Mouse (Mus musculus) CH12.LX (cell line): ENCODE data around the gene Rbbp5. TPM values are rescaled to one million over a fixed set of nuclear protein-coding genes. Genes with fewer than 3 reads are reported as not detected.

Experiments used
- DNase-seq: peaks from one replicate; pipeline ENCODE4 v3.0.0-alpha.2; 2013; ENCODE audit errors: extremely low read depth
- H3K27ac ChIP-seq: 2 replicates; pipeline ENCODE4 v1.5.1; 2012; ENCODE audit warnings: low read depth, mild to moderate bottlenecking, control low read depth, moderate library complexity; ENCODE audit not compliant: insufficient read depth
- H3K27me3 ChIP-seq: replicated peaks from 2 replicates; pipeline ENCODE3; 2012; ENCODE audit warnings: inconsistent platforms
- H3K36me3 ChIP-seq, 2 experiments: replicated peaks in 1 of 2; 2 replicates each; pipeline versions ENCODE3 to v1.6.1; 2012; ENCODE audit warnings: inconsistent platforms in 1 of 2, low read length in 1 of 2, mild to moderate bottlenecking in 1 of 2, mixed read lengths in 1 of 2, moderate library complexity in 1 of 2; ENCODE audit not compliant: control insufficient read depth in 1 of 2, insufficient read depth in 1 of 2
- H3K4me1 ChIP-seq, 2 experiments: 2 replicates each; pipeline ENCODE4 v1.6.1; 2012; ENCODE audit warnings: inconsistent platforms in 1 of 2, moderate library complexity in 1 of 2; ENCODE audit not compliant: insufficient read depth in 2 of 2, control insufficient read depth in 1 of 2
- H3K4me2 ChIP-seq: 2 replicates; pipeline ENCODE4 v1.6.1; 2012; ENCODE audit warnings: low read depth, mild to moderate bottlenecking, control low read depth; ENCODE audit not compliant: poor library complexity, insufficient read depth, severe bottlenecking
- H3K4me3 ChIP-seq, 3 experiments: fragments of 150-350 bp in 1 of 3; sonication (generic) in 1 of 3; replicated peaks in 1 of 3; 2 replicates each; pipeline versions ENCODE3 to v1.5.1; 2011 to 2012; ENCODE audit warnings: low read depth in 2 of 3, low read length in 2 of 3, mild to moderate bottlenecking in 2 of 3, moderate library complexity in 2 of 3, control low read depth in 1 of 3, improper control_type of control experiment in 1 of 3, inconsistent platforms in 1 of 3, mixed read lengths in 1 of 3; ENCODE audit not compliant: poor library complexity in 1 of 3
- H3K79me2 ChIP-seq: replicated peaks from 2 replicates; pipeline ENCODE4 v1.6.1; 2012; ENCODE audit warnings: mild to moderate bottlenecking, moderate library complexity; ENCODE audit not compliant: control insufficient read depth, poor library complexity, insufficient read depth, severe bottlenecking; ENCODE audit errors: extremely low read depth
- H3K9ac ChIP-seq: 2 replicates; pipeline ENCODE4 v1.6.1; 2012; ENCODE audit warnings: low read depth, mild to moderate bottlenecking, control low read depth, moderate library complexity; ENCODE audit not compliant: insufficient read depth
- H3K9me3 ChIP-seq: replicated peaks from 2 replicates; pipeline ENCODE3; 2012; ENCODE audit warnings: low read length, inconsistent platforms, mixed read lengths
- CHD1 ChIP-seq: IDR thresholded peaks from 2 replicates; pipeline ENCODE4 v1.6.1; 2012; ENCODE audit warnings: low read depth, low read length, improper control_type of control experiment, inconsistent platforms
- CHD2 ChIP-seq: IDR thresholded peaks from 2 replicates; pipeline ENCODE4 v1.6.1; 2011; ENCODE audit warnings: low read length, improper control_type of control experiment
- CTCF ChIP-seq, 2 experiments: IDR thresholded peaks in 1 of 2; conservative IDR thresholded peaks in 1 of 2; 2 replicates each; pipeline ENCODE4 v1.5.1; 2011 to 2012; ENCODE audit warnings: low read depth in 2 of 2, low read length in 2 of 2, improper control_type of control experiment in 1 of 2, inconsistent platforms in 1 of 2, mild to moderate bottlenecking in 1 of 2, moderate library complexity in 1 of 2
- E2F4 ChIP-seq: IDR thresholded peaks from 2 replicates; pipeline ENCODE4 v1.6.1; 2011; ENCODE audit warnings: low read depth, low read length, improper control_type of control experiment; ENCODE audit not compliant: insufficient replicate concordance
- KAT2A ChIP-seq: IDR thresholded peaks from 2 replicates; pipeline ENCODE4 v1.6.1; 2012; ENCODE audit warnings: low read length, improper control_type of control experiment, inconsistent platforms; ENCODE audit not compliant: insufficient replicate concordance
- MAFK ChIP-seq: IDR thresholded peaks from 2 replicates; pipeline ENCODE4 v1.6.1; 2011; ENCODE audit warnings: low read length, improper control_type of control experiment; ENCODE audit not compliant: insufficient replicate concordance
- MAZ ChIP-seq: IDR thresholded peaks from 2 replicates; pipeline ENCODE4 v1.6.1; 2012; ENCODE audit warnings: low read depth, mild to moderate bottlenecking, inconsistent platforms, low read length, improper control_type of control experiment, moderate library complexity
- MEF2A ChIP-seq: IDR thresholded peaks from 2 replicates; pipeline ENCODE4 v1.6.1; 2014; ENCODE audit warnings: low read depth, mild to moderate bottlenecking, inconsistent platforms, low read length, improper control_type of control experiment, borderline replicate concordance
- MYC ChIP-seq: IDR thresholded peaks from 2 replicates; pipeline ENCODE4 v1.6.1; 2011; ENCODE audit warnings: low read depth, mild to moderate bottlenecking, improper control_type of control experiment, low read length
- PAX5 ChIP-seq: IDR thresholded peaks from 2 replicates; pipeline ENCODE4 v1.6.1; 2012; ENCODE audit warnings: low read length, inconsistent platforms, mixed read lengths
- POLR2A ChIP-seq: IDR thresholded peaks from 2 replicates; pipeline ENCODE4 v1.6.1; 2011; ENCODE audit warnings: low read depth, mild to moderate bottlenecking, improper control_type of control experiment, low read length
- SIN3A ChIP-seq: IDR thresholded peaks from 2 replicates; pipeline ENCODE4 v1.6.1; 2012; ENCODE audit warnings: low read length, improper control_type of control experiment, inconsistent platforms
- TBP ChIP-seq: conservative IDR thresholded peaks from 2 replicates; pipeline ENCODE4 v1.6.1; 2011; ENCODE audit warnings: low read depth, low read length, improper control_type of control experiment
- TCF12 ChIP-seq: IDR thresholded peaks from 2 replicates; pipeline ENCODE4 v1.6.1; 2014; ENCODE audit warnings: low read depth, mild to moderate bottlenecking, inconsistent platforms, low read length, improper control_type of control experiment
- UBTF ChIP-seq: IDR thresholded peaks from 2 replicates; pipeline ENCODE4 v1.6.1; 2012; ENCODE audit warnings: low read depth, mild to moderate bottlenecking, inconsistent platforms, low read length, improper control_type of control experiment, moderate library complexity
- USF1 ChIP-seq: IDR thresholded peaks from 2 replicates; pipeline ENCODE4 v1.6.1; 2014; ENCODE audit warnings: low read depth, mild to moderate bottlenecking, inconsistent platforms, low read length, improper control_type of control experiment
- USF2 ChIP-seq: conservative IDR thresholded peaks from 2 replicates; pipeline ENCODE4 v1.6.1; 2011; ENCODE audit warnings: low read depth, low read length, improper control_type of control experiment
- ZC3H11A ChIP-seq: IDR thresholded peaks from 2 replicates; pipeline ENCODE4 v1.6.1; 2012; ENCODE audit warnings: low read depth, mild to moderate bottlenecking, inconsistent platforms, low read length, improper control_type of control experiment
- ZKSCAN1 ChIP-seq: IDR thresholded peaks from 2 replicates; pipeline ENCODE4 v1.6.1; 2012; ENCODE audit warnings: low read depth, inconsistent platforms, low read length, improper control_type of control experiment, borderline replicate concordance
- ZNF384 ChIP-seq: IDR thresholded peaks from 2 replicates; pipeline ENCODE4 v1.6.1; 2012; ENCODE audit warnings: low read depth, low read length, improper control_type of control experiment, inconsistent platforms
- dilution Hi-C: fragments of 300-500 bp; cut with MboI; formaldehyde crosslinking; loops from 2 replicates; pipeline ENCODE4 v1.14.3; 2020; ENCODE audit warnings: low sequenced_read_pairs; ENCODE audit not compliant: extremely low pct_unique_long_range_greater_than_20kb, extremely low pct_ligation_motif_present
- in situ Hi-C: fragments of 300-500 bp; cut with MboI; formaldehyde crosslinking; loops from 3 replicates; pipeline ENCODE4 v1.14.3; 2019; ENCODE audit warnings: low sequenced_read_pairs, low pct_ligation_motif_present, low pct_unique_long_range_greater_than_20kb, mixed read lengths
- polyA plus RNA-seq: library from polyadenylated mRNA; unstranded; fragments of >175 nt; gene quantifications from 2 replicates; pipeline ENCODE4 v1.2.1, GENCODE M21; 2012; ENCODE audit warnings: low read depth; ENCODE audit not compliant: insufficient read length
- total RNA-seq, 2 experiments: library from RNA; depleted of rRNA; stranded (reverse); fragments of 300-350 nt in 1 of 2; fragments of >200 nt in 1 of 2; gene quantifications; 2 replicates each; pipeline ENCODE4 v1.2.3; 2012 to 2014

Gene Rbbp5
- total and polyA plus RNA-seq, 3 experiments, result 36.9 to 52.5 (median 50.3) TPM

DNA sequence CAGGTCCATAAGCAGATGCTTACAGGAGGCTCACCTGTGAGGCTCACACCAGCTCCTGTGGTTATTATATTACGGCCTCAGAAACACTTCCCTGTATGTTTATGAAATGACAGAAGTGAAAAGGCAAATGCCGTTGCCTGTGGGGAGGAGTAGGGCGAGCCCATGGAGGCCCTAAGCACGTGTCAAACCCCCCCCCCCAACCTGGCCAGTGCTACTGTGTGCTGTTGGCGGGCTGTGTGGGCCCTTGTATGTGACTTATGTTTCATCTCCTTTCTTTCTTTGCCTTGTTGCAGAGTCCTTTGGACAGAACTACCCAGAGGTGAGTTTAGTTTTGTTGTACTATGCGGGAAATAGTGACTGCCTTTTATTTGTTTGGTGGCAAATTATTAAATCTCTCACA, 6.6 kb downstream of the Rbbp5 start:
- Histone ChIP-seq H3K36me3 (peaks cover 19 to 67% of the 10 kb centered on the region in 2 experiments), H3K27me3 (no peaks in the 10 kb centered on the region), H3K79me2 (peaks cover 43% of the 10 kb centered on the region), H3K4me1 (peaks cover 0 to 33% of the 10 kb centered on the region in 2 experiments; a peak in 2 of 4 replicates), H3K9me3 (no peaks in the 10 kb centered on the region), H3K27ac (no peak overlapping the region), H3K4me2 (no peak overlapping the region), H3K4me3 (no peak overlapping the region), H3K9ac (no peak overlapping the region)
- dilution Hi-C loops (no loop called here), in situ Hi-C loops (no loop called here)
- TF ChIP-seq UBTF, result no peak
- TF ChIP-seq USF2, result no peak
- no peak for TF ChIP-seq MYC
- no peak for TF ChIP-seq ZC3H11A
- TF ChIP-seq PAX5, result no peak
- TF ChIP-seq KAT2A, result no peak
- no peak for TF ChIP-seq CTCF (conservative IDR thresholded peaks at IDR 0.05 in 1 of 2, IDR thresholded peaks at IDR 0.05 in 1 of 2; ENCODE audit: low read depth in 2 of 2, low read length in 2 of 2)
- no peak for TF ChIP-seq TBP
- TF ChIP-seq ZKSCAN1, result no peak
- TF ChIP-seq MEF2A, result no peak
- no peak for TF ChIP-seq ZNF384
- TF ChIP-seq E2F4, result no peak
- no peak for TF ChIP-seq MAFK
- no peak for TF ChIP-seq POLR2A
- TF ChIP-seq USF1, result no peak
- TF ChIP-seq CHD2, result no peak
- TF ChIP-seq TCF12, result no peak
- TF ChIP-seq SIN3A, result no peak
- TF ChIP-seq MAZ, result no peak
- DNase-seq, result no peak

DNA sequence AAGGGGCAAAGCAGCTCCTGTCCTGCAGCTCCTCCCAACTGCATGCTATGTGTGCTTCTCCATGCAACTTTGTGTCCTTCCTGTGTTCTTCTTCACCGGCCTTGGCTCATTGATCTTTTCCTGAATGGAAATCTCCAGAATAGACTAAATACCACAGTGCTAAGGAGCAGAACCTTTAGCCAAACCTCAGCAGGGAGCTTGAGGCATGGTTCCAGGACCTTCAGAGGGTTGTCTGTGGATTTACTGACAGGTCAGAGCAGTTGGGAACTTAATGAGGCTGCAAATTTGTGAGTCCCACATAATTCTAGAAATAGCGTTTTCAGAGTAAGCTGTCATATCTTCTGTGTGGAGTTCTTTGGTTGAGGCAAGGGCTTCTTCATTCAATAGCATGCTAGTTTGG, 23.4 kb downstream of the Rbbp5 start:
- no peaks in the 10 kb centered on the region for H3K27me3 ChIP-seq
- no peaks in the 10 kb centered on the region for H3K9me3 ChIP-seq
- H3K4me1 ChIP-seq, result no peaks in the 10 kb centered on the region
- DNase-seq, result no peak
- no peak overlapping the region for H3K4me3 ChIP-seq
- peaks cover 64 to 91% of the 10 kb centered on the region in 2 experiments for H3K36me3 ChIP-seq
- no peak overlapping the region for H3K27ac ChIP-seq
- no peak for TF ChIP-seq CHD1
- dilution Hi-C loops, result no loop called here
- no peaks in the 10 kb centered on the region for H3K79me2 ChIP-seq
- H3K4me2 ChIP-seq, result no peak overlapping the region
- H3K9ac ChIP-seq, result no peak overlapping the region
- in situ Hi-C loops, result no loop called here
